Mouse (Mus musculus) embryonic facial prominence, embryonic 14.5 days (tissue): Measurements from ENCODE around the gene Lix1. TPM values are rescaled to one million over a fixed set of nuclear protein-coding genes. Genes with fewer than 3 reads are reported as not detected.

Experiments
- ATAC-seq: fragments of 200-750 bp; cut with Nextera tagmentation; 2 replicates; pipeline ENCODE4 v1.8.0; 2017; ENCODE audit warnings: low read depth, moderate number of reproducible peaks, moderate TSS enrichment
- DNase-seq: peaks from one replicate; pipeline ENCODE4 v3.0.0-alpha.2; 2015; ENCODE audit warnings: low spot score
- H3K27ac ChIP-seq: fragments of 300-500 bp; sonication (generic); replicated peaks from 2 replicates; pipeline ENCODE4 v1.5.1; 2014; ENCODE audit warnings: low read depth, mild to moderate bottlenecking, low read length, moderate library complexity
- H3K27me3 ChIP-seq: fragments of 300-500 bp; sonication (generic); replicated peaks from 2 replicates; pipeline ENCODE4 v1.6.1; 2014; ENCODE audit warnings: low read length; ENCODE audit not compliant: control insufficient read depth, insufficient read depth
- H3K36me3 ChIP-seq: fragments of 300-500 bp; sonication (generic); 2 replicates; pipeline ENCODE4 v1.6.1; 2014; ENCODE audit warnings: low read length, mixed read lengths; ENCODE audit not compliant: control insufficient read depth, insufficient read depth
- H3K4me1 ChIP-seq: fragments of 300-500 bp; sonication (generic); 2 replicates; pipeline ENCODE4 v1.6.1; 2014; ENCODE audit warnings: antibody characterized with exemption, low read length; ENCODE audit not compliant: control insufficient read depth, insufficient read depth
- H3K4me2 ChIP-seq: fragments of 300-500 bp; sonication (generic); 2 replicates; pipeline ENCODE4 v1.6.1; 2014; ENCODE audit warnings: low read depth, mild to moderate bottlenecking, low read length, moderate library complexity, mixed read lengths
- H3K4me3 ChIP-seq: fragments of 300-500 bp; sonication (generic); 2 replicates; pipeline ENCODE4 v1.5.1; 2014; ENCODE audit warnings: low read depth, mild to moderate bottlenecking, low read length
- H3K9ac ChIP-seq: fragments of 300-500 bp; sonication (generic); 2 replicates; pipeline ENCODE4 v1.6.1; 2014; ENCODE audit warnings: low read depth, mild to moderate bottlenecking, low read length, moderate library complexity, mixed read lengths
- H3K9me3 ChIP-seq: fragments of 300-500 bp; sonication (generic); 2 replicates; pipeline ENCODE4 v1.6.1; 2016; ENCODE audit warnings: low read length; ENCODE audit not compliant: control insufficient read depth
- WGBS: fragments of 180-500 bp; shearing (Covaris S2); extraction: QIAGEN DNeasy Blood & Tissue Kit; methylation state at CpG from one replicate; pipeline ENCODE4 v1.1.7; 2014; 5-methylcytosine and 5-hydroxymethylcytosine counted together
- polyA plus RNA-seq: library from polyadenylated mRNA; unstranded; fragments of >200 nt; fragmentation: Nextera tagmentation; extraction: Ambion mirVana; gene quantifications from 2 replicates; pipeline ENCODE4 v1.2.1, GENCODE M21; 2014

Lix1 gene
- polyA plus RNA-seq, 1 experiment from 2014 or later: 9.3 TPM

GRCm38 (mm10) chr17:17425308-17425813 is 22.9 kb downstream of the Lix1 start:
- Histone ChIP-seq H3K27ac (no peak overlapping the region), H3K27me3 (no peaks in the 10 kb centered on the region), H3K36me3 (no peaks in the 10 kb centered on the region), H3K4me3 (no peak overlapping the region), H3K9me3 (no peaks in the 10 kb centered on the region), H3K9ac (no peak overlapping the region), H3K4me2 (no peak overlapping the region), H3K4me1 (no peaks in the 10 kb centered on the region)
- DNase-seq: no peak
- WGBS: 47% methylated on average over 4 of the region's 4 CpGs
- no peak for ATAC-seq

GRCm38 (mm10) chr17:17425906-17426305 is 23.4 kb downstream of the Lix1 start:
- Histone ChIP-seq H3K27ac (no peak overlapping the region), H3K4me2 (no peak overlapping the region), H3K4me1 (no peaks in the 10 kb centered on the region), H3K27me3 (no peaks in the 10 kb centered on the region), H3K9me3 (no peaks in the 10 kb centered on the region), H3K36me3 (no peaks in the 10 kb centered on the region), H3K9ac (no peak overlapping the region), H3K4me3 (no peak overlapping the region)
- WGBS: 39% methylated on average over 3 of the region's 3 CpGs
- DNase-seq (no peak), ATAC-seq (no peak)

GRCm38 (mm10) chr17:17428888-17429287 is 26.4 kb downstream of the Lix1 start:
- 53% methylated on average over 2 of the region's 2 CpGs for WGBS
- H3K4me3 ChIP-seq: no peak overlapping the region
- H3K9me3 ChIP-seq: no peaks in the 10 kb centered on the region
- no peaks in the 10 kb centered on the region for H3K27me3 ChIP-seq
- no peaks in the 10 kb centered on the region for H3K4me1 ChIP-seq
- DNase-seq (peak; percentile 70), ATAC-seq (0 out of 2 replicates have a peak, but pooled peaks have one; percentile 53)
- no peak overlapping the region for H3K9ac ChIP-seq
- H3K27ac ChIP-seq: no peak overlapping the region
- no peak overlapping the region for H3K4me2 ChIP-seq
- no peaks in the 10 kb centered on the region for H3K36me3 ChIP-seq

- ATAC-seq (no peak), DNase-seq (no peak)
- Histone ChIP-seq H3K4me1 (no peaks in the 10 kb centered on the region), H3K4me3 (no peak overlapping the region), H3K4me2 (no peak overlapping the region), H3K27me3 (no peaks in the 10 kb centered on the region), H3K9me3 (no peaks in the 10 kb centered on the region), H3K27ac (no peak overlapping the region), H3K36me3 (no peaks in the 10 kb centered on the region), H3K9ac (no peak overlapping the region)
- WGBS: 69% methylated on average over 4 of the region's 4 CpGs
Observed at GRCm38 (mm10) chr17:17433679-17434078, 31.2 kb downstream of the Lix1 start.

- ATAC-seq (no peak), DNase-seq (no peak)
- no peaks in the 10 kb centered on the region; the same call in 1 of the 2 replicates for H3K4me1 ChIP-seq
Observed at GRCm38 (mm10) chr17:17438576-17439191, 36.2 kb downstream of the Lix1 start.

GRCm38 (mm10) chr17:17441876-17442498 is 39.5 kb downstream of the Lix1 start:
- no peaks in the 10 kb centered on the region; the same call in 1 of the 2 replicates for H3K4me1 ChIP-seq

More at GRCm38 (mm10) chr17:17438576-17439191, 36.2 kb downstream of the Lix1 start:
- Histone ChIP-seq H3K9ac (no peak overlapping the region), H3K4me2 (no peak overlapping the region), H3K9me3 (no peaks in the 10 kb centered on the region), H3K27me3 (no peaks in the 10 kb centered on the region), H3K27ac (no peak overlapping the region), H3K4me3 (no peak overlapping the region), H3K36me3 (no peaks in the 10 kb centered on the region)

GRCm38 (mm10) chr17:17444297-17444886 is 41.9 kb downstream of the Lix1 start:
- Histone ChIP-seq H3K36me3 (no peaks in the 10 kb centered on the region), H3K27ac (no peak overlapping the region), H3K4me3 (no peak overlapping the region), H3K4me2 (no peak overlapping the region), H3K27me3 (no peaks in the 10 kb centered on the region), H3K9me3 (no peaks in the 10 kb centered on the region), H3K9ac (no peak overlapping the region), H3K4me1 (peaks cover 13% of the 10 kb centered on the region)
- DNase-seq (no peak), ATAC-seq (no peak)
- 78% methylated on average over 3 of the region's 3 CpGs for WGBS

More at GRCm38 (mm10) chr17:17441876-17442498, 39.5 kb downstream of the Lix1 start:
- peak; percentile 47 for DNase-seq
- ATAC-seq: no peak
- Histone ChIP-seq H3K4me3 (no peak overlapping the region), H3K36me3 (no peaks in the 10 kb centered on the region), H3K27ac (peak overlapping the region; percentile 6; the same call in 1 of the 2 replicates), H3K27me3 (no peaks in the 10 kb centered on the region), H3K9me3 (no peaks in the 10 kb centered on the region), H3K4me2 (no peak overlapping the region), H3K9ac (no peak overlapping the region)
- 22% methylated on average over 4 of the region's 4 CpGs for WGBS

- no peak overlapping the region for H3K27ac ChIP-seq
- H3K36me3 ChIP-seq: no peaks in the 10 kb centered on the region
- 91% methylated on average over 3 of the region's 3 CpGs for WGBS
Observed at GRCm38 (mm10) chr17:17446683-17447082, 44.2 kb downstream of the Lix1 start.

More at GRCm38 (mm10) chr17:17446683-17447082, 44.2 kb downstream of the Lix1 start:
- Histone ChIP-seq H3K27me3 (no peaks in the 10 kb centered on the region), H3K4me1 (peaks cover 16% of the 10 kb centered on the region), H3K9ac (no peak overlapping the region), H3K4me2 (no peak overlapping the region), H3K4me3 (no peak overlapping the region), H3K9me3 (no peaks in the 10 kb centered on the region)
- ATAC-seq: no peak
- no peak for DNase-seq
